26 mouse cellular contexts compared by ENCODE assay signal in the genomic region with DNA sequence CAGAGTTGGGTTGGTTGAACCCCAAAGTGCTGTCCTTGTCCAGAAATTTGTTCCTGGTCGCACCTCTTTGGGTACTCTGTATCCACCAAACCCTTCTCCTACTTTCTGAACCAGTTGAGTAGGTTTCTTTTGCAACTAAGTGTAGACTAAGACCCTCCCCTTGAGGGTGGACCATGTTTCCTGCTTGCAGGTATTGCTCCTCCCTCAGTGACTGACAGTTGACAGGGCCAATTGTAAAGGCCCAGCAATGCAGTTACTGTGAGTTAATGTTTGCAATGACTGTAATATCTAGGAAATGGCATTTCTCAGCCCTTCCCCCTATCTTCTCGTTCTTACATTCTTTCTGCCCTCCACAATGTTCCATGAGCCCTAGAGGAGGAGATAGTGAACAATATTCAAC. TPM values are rescaled to one million over a fixed set of nuclear protein-coding genes. Genes with fewer than 3 reads are reported as not detected.
DNase-seq lines count a peak whose midpoint lies in the region; ATAC-seq lines count a peak whose summit lies in the region.
"Had no signal": no experiment of that assay in that cellular context is flagged by ENCODE, and none has a peak within 500 bp of the region (broad histone marks: within the 10 kb centered on the region; RNA-seq: fewer than 3 reads in every experiment).

No protein-coding gene starts in this region.

- no peaks in the 10 kb centered on the region for H3K9me3 ChIP-seq in embryonic facial prominence, embryonic 14.5 days (ENCODE audit: control insufficient read depth, low read length)
- no peaks in the 10 kb centered on the region for H3K9me3 ChIP-seq in embryonic facial prominence, embryonic 10.5 days
- H3K9me3 ChIP-seq in midbrain, embryonic 14.5 days (ENCODE audit: control insufficient read depth, low read length): no peaks in the 10 kb centered on the region; the same call in 1 of the 2 replicates
- H3K9me3 ChIP-seq: embryonic facial prominence, embryonic 15.5 days; heart, embryonic 13.5 days; hindbrain, embryonic 15.5 days; limb, embryonic 15.5 days; liver, embryonic 15.5 days; midbrain, embryonic 12.5 days had no signal

- 85% methylated on average over 2 of the region's 2 CpGs for WGBS in embryonic facial prominence, embryonic 14.5 days
- 84% methylated on average over 2 of the region's 2 CpGs for WGBS in embryonic facial prominence, embryonic 10.5 days
- WGBS in midbrain, embryonic 14.5 days: 76% methylated on average over 2 of the region's 2 CpGs

- H3K4me3 ChIP-seq in embryonic facial prominence, embryonic 14.5 days (ENCODE audit: low read depth, low read length): no peak overlapping the region
- no peak overlapping the region for H3K4me3 ChIP-seq in embryonic facial prominence, embryonic 10.5 days
- no peak overlapping the region for H3K4me3 ChIP-seq in midbrain, embryonic 14.5 days (replicated peaks; ENCODE audit: low read depth, low read length)
- H3K4me3 ChIP-seq: embryonic facial prominence, embryonic 15.5 days; forebrain, embryonic 10.5 days; heart, embryonic 13.5 days; hindbrain, embryonic 15.5 days; layer of hippocampus, adult 2 months; limb, embryonic 15.5 days; liver, embryonic 15.5 days; midbrain, embryonic 12.5 days had no signal

- no peak overlapping the region for H3K27ac ChIP-seq in embryonic facial prominence, embryonic 14.5 days (replicated peaks; ENCODE audit: low read depth, low read length)
- no peak overlapping the region for H3K27ac ChIP-seq in embryonic facial prominence, embryonic 10.5 days (replicated peaks)
- no peak overlapping the region for H3K27ac ChIP-seq in midbrain, embryonic 14.5 days (replicated peaks; ENCODE audit: low read depth, low read length)
- H3K27ac ChIP-seq: embryonic facial prominence, embryonic 15.5 days; forebrain, embryonic 10.5 days; heart, embryonic 13.5 days; hindbrain, embryonic 15.5 days; kidney, postnatal 0 days; layer of hippocampus, adult 2 months; limb, embryonic 15.5 days; liver, embryonic 15.5 days; midbrain, embryonic 12.5 days had no signal

- no peaks in the 10 kb centered on the region for H3K27me3 ChIP-seq in embryonic facial prominence, embryonic 14.5 days (replicated peaks; ENCODE audit: control insufficient read depth, insufficient read depth, low read length)
- H3K27me3 ChIP-seq in embryonic facial prominence, embryonic 10.5 days (replicated peaks; ENCODE audit: low read depth, poor library complexity, severe bottlenecking): no peaks in the 10 kb centered on the region
- H3K27me3 ChIP-seq in midbrain, embryonic 14.5 days (ENCODE audit: control insufficient read depth, insufficient read depth, low read length): no peaks in the 10 kb centered on the region
- H3K27me3 ChIP-seq: embryonic facial prominence, embryonic 15.5 days; heart, embryonic 13.5 days; hindbrain, embryonic 15.5 days; limb, embryonic 15.5 days; liver, embryonic 15.5 days; midbrain, embryonic 12.5 days had no signal

- DNase-seq in embryonic facial prominence, embryonic 14.5 days (ENCODE audit: low spot score): peak; percentile 7
- no peak for DNase-seq in embryonic facial prominence, embryonic 10.5 days (ENCODE audit: low spot score)
- DNase-seq in urinary bladder, postnatal 14 days (ENCODE audit: low spot score): peak; percentile 36
- no peak for DNase-seq in urinary bladder, adult 2 months (ENCODE audit: low spot score)
- peak; percentile 60 for DNase-seq in gonadal fat pad, adult 2 months (ENCODE audit: low read depth)
- no peak for DNase-seq in midbrain, embryonic 14.5 days
- DNase-seq in kidney, adult 11 months: no peak
- DNase-seq in layer of hippocampus, adult 9-11 months: no peak
- DNase-seq: adrenal gland, postnatal 25 days; cerebellum, adult 11 months; cerebellum, postnatal 10 days; heart, adult 11 months; right cerebral cortex, postnatal 14 days; spleen, adult 18-20 months had no signal

- H3K4me2 ChIP-seq in embryonic facial prominence, embryonic 14.5 days (ENCODE audit: low read depth, low read length): no peak overlapping the region
- no peak overlapping the region for H3K4me2 ChIP-seq in midbrain, embryonic 14.5 days (ENCODE audit: low read length)
- H3K4me2 ChIP-seq: embryonic facial prominence, embryonic 15.5 days; heart, embryonic 13.5 days; hindbrain, embryonic 15.5 days; limb, embryonic 15.5 days; liver, embryonic 15.5 days; midbrain, embryonic 12.5 days had no signal

- H3K9ac ChIP-seq in embryonic facial prominence, embryonic 14.5 days (ENCODE audit: low read depth, low read length): no peak overlapping the region
- no peak overlapping the region for H3K9ac ChIP-seq in midbrain, embryonic 14.5 days (replicated peaks; ENCODE audit: low read length)
- H3K9ac ChIP-seq: embryonic facial prominence, embryonic 15.5 days; heart, embryonic 13.5 days; hindbrain, embryonic 15.5 days; limb, embryonic 15.5 days; liver, embryonic 15.5 days; midbrain, embryonic 12.5 days had no signal

- no peak for ATAC-seq in embryonic facial prominence, embryonic 14.5 days (ENCODE audit: low read depth)
- ATAC-seq in midbrain, embryonic 14.5 days (ENCODE audit: low FRiP score, low TSS enrichment): no peak
- ATAC-seq: intestine, embryonic 16.5 days had no signal

- H3K36me3 ChIP-seq in embryonic facial prominence, embryonic 14.5 days (ENCODE audit: control insufficient read depth, insufficient read depth, low read length): no peaks in the 10 kb centered on the region
- no peaks in the 10 kb centered on the region for H3K36me3 ChIP-seq in embryonic facial prominence, embryonic 10.5 days (replicated peaks)
- no peaks in the 10 kb centered on the region for H3K36me3 ChIP-seq in midbrain, embryonic 14.5 days (ENCODE audit: control insufficient read depth, insufficient read depth, low read length)
- H3K36me3 ChIP-seq: embryonic facial prominence, embryonic 15.5 days; forebrain, embryonic 10.5 days; heart, embryonic 13.5 days; hindbrain, embryonic 15.5 days; limb, embryonic 15.5 days; liver, embryonic 15.5 days; midbrain, embryonic 12.5 days had no signal

- no peaks in the 10 kb centered on the region for H3K4me1 ChIP-seq in embryonic facial prominence, embryonic 14.5 days (ENCODE audit: control insufficient read depth, insufficient read depth, low read length)
- H3K4me1 ChIP-seq in embryonic facial prominence, embryonic 10.5 days: no peaks in the 10 kb centered on the region
- H3K4me1 ChIP-seq in midbrain, embryonic 14.5 days (ENCODE audit: control insufficient read depth, insufficient read depth, low read length): no peaks in the 10 kb centered on the region
- H3K4me1 ChIP-seq: embryonic facial prominence, embryonic 15.5 days; forebrain, embryonic 10.5 days; hindbrain, embryonic 15.5 days; limb, embryonic 15.5 days; midbrain, embryonic 12.5 days had no signal

RNA-seq across cellular contexts. Expression of a gene that starts 20.5 kb away (rescaled TPM):
- polyA plus RNA-seq in embryonic facial prominence, embryonic 14.5 days (2014; fragmentation: Nextera tagmentation; extraction: Ambion mirVana): 0.61 and 0.69 TPM in 2 replicates
- not detected in 2 replicates for polyA plus RNA-seq in embryonic facial prominence, embryonic 10.5 days (2016; fragmentation: Nextera tagmentation; extraction: Ambion mirVana)
- polyA plus RNA-seq in urinary bladder, adult 2 months (2012; rRNA removed): 0.10 TPM in 1 of 2 replicates, not detected in the other
- 2.0 and 2.1 TPM in 2 replicates for polyA plus RNA-seq in gonadal fat pad, adult 2 months (2012; rRNA removed)
- polyA plus RNA-seq in midbrain, embryonic 14.5 days (2014; fragmentation: Nextera tagmentation; extraction: Ambion mirVana): not detected in 2 replicates
- polyA plus RNA-seq: embryonic facial prominence, embryonic 15.5 days; forebrain, embryonic 10.5 days; heart, embryonic 13.5 days; hindbrain, embryonic 15.5 days; kidney, postnatal 0 days; midbrain, embryonic 12.5 days; neural tube, embryonic 14.5 days; stomach, embryonic 14.5 days had no signal

RNA-seq across cellular contexts. Expression of a gene that starts 34.2 kb away (rescaled TPM):
- polyA plus RNA-seq in embryonic facial prominence, embryonic 14.5 days (2014; fragmentation: Nextera tagmentation; extraction: Ambion mirVana): 73.3 and 83.9 TPM in 2 replicates
- 47.9 and 49.5 TPM in 2 replicates for polyA plus RNA-seq in embryonic facial prominence, embryonic 10.5 days (2016; fragmentation: Nextera tagmentation; extraction: Ambion mirVana)
- polyA plus RNA-seq in urinary bladder, adult 2 months (2012; rRNA removed): 150 and 156 TPM in 2 replicates
- polyA plus RNA-seq in gonadal fat pad, adult 2 months (2012; rRNA removed): 92.3 and 106 TPM in 2 replicates
- 55.9 and 60.4 TPM in 2 replicates for polyA plus RNA-seq in midbrain, embryonic 14.5 days (2014; fragmentation: Nextera tagmentation; extraction: Ambion mirVana)

Comparison
In these comparisons a context has a peak if more than half of its experiments do, and no peak if none do; other contexts are left out.
1. DNase-seq: peak in embryonic facial prominence, embryonic 14.5 days (single experiment), urinary bladder, postnatal 14 days (single experiment) and gonadal fat pad, adult 2 months (single experiment); none in embryonic facial prominence, embryonic 10.5 days (single experiment), urinary bladder, adult 2 months (single experiment), midbrain, embryonic 14.5 days (single experiment), kidney, adult 11 months (single experiment) and layer of hippocampus, adult 9-11 months (single experiment).